Mouse (Mus musculus) cortical plate, adult 2 months (tissue): ENCODE data around the gene Gm9732.
"Not testable (repeated sequence)": the region's sequence is repeated elsewhere in the genome, so short reads cannot be mapped to it uniquely, and the experiment has no call there.

ENCODE experiments used
- CTCF ChIP-seq: fragments of 200-500 bp; IDR thresholded peaks from 2 replicates; pipeline ENCODE4 v1.5.1; 2011; ENCODE audit warnings: mild to moderate bottlenecking, control low read depth, low read length; ENCODE audit not compliant: insufficient read depth; ENCODE audit errors: extremely low read depth
- POLR2A ChIP-seq: fragments of 200-500 bp; IDR thresholded peaks from 2 replicates; pipeline ENCODE4 v1.6.1; 2011; ENCODE audit warnings: mild to moderate bottlenecking, low read length, control low read depth; ENCODE audit not compliant: insufficient read depth; ENCODE audit errors: extremely low read depth

GRCm38 (mm10) chr14:43319516-43319915, 44.7 kb downstream of the Gm9732 start:
- TF ChIP-seq POLR2A, CTCF: not testable (repeated sequence)
